Mouse (Mus musculus): Measurements from ENCODE around the gene Socs3. TPM values are rescaled to one million over a fixed set of nuclear protein-coding genes. Genes with fewer than 3 reads are reported as not detected.
A peak's percentile ranks its signal among the peaks of the same experiment; 100 is the strongest.

Socs3 gene
- polyA plus RNA-seq, 1 experiment from 2014 or later, result 14.9 TPM

DNA sequence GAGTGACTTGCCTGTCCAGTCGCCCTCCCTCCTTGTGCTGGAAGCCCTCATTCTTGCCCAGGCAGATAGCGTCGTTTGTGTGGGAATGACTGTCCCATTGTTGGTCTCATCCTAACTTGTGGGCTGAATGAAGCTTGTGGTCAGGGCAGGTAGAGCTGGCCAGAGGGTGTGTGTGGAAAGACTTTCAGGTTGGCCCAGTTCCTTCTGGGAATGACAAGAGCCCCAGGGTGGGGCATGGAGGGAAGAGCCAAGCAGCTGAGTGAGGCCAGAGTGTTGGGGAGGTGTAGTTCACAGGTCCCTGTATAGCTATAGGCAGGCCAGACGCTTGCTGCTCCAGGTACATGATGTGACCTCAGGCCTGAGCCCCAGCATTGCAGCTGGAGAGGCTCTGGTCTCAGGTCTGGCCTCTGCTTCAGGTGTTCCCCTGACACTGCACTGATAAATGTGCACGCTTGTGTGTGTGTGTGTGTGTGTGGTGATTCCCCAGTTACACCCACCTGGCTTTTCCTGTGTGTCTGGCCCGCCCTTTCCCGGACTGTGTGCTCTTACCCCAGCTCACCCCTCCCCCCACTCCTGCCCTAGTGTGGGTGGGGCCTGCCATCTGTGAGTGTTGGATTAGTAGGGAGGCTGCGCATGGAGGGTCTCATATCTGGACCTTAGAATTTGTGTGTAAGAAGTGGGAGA, 37.8 kb upstream of the Socs3 start:
- H3K27ac ChIP-seq, result 0 out of 2 replicates have a peak overlapping the region, but pooled peaks have one; percentile 41
- no peaks in the 10 kb centered on the region for H3K9me3 ChIP-seq
- H3K4me1 ChIP-seq (replicated peaks), result peaks cover 31% of the 10 kb centered on the region
- WGBS, result 60% methylated on average over 8 of the region's 8 CpGs
- H3K27me3 ChIP-seq, result no peaks in the 10 kb centered on the region
- no peak overlapping the region for H3K4me2 ChIP-seq
- H3K36me3 ChIP-seq, result peaks cover 67% of the 10 kb centered on the region
- no peak overlapping the region for H3K4me3 ChIP-seq (replicated peaks)
- no peak overlapping the region for H3K9ac ChIP-seq (replicated peaks)
- no peak for ATAC-seq (ENCODE audit: insufficient number of reproducible peaks, insufficient read depth, low FRiP score, low TSS enrichment, low read depth)

DNA sequence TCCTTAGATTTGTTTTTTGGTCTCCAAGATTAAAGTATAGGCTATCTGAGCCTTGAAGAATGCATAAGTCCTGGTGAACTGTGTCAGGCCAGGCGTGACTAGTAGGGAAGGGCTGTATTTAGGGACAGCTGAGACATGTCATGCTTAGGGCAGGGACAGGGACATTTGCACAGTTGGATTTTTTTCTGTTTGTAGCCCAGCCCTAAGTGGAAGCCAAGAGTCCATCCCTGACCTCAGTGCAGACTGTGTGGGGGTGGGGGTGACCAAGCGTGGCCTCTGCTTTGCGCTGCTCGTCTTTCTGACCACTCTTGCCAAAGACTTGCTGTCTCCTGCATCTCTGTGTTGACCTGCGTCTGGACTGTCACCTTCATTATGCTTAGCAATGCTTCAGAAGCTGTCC, 34.4 kb upstream of the Socs3 start:
- ATAC-seq (ENCODE audit: insufficient number of reproducible peaks, insufficient read depth, low FRiP score, low TSS enrichment, low read depth), result no peak
- Histone ChIP-seq H3K9me3 (no peaks in the 10 kb centered on the region), H3K4me1 (replicated peaks) (peaks cover 21% of the 10 kb centered on the region), H3K27me3 (no peaks in the 10 kb centered on the region), H3K4me2 (no peak overlapping the region), H3K36me3 (peaks cover 86% of the 10 kb centered on the region), H3K27ac (no peak overlapping the region), H3K4me3 (replicated peaks) (no peak overlapping the region), H3K9ac (replicated peaks) (no peak overlapping the region)
- WGBS, result 83% methylated on average over 5 of the region's 5 CpGs

GRCm38 (mm10) chr11:118003718-118004117, 33.9 kb upstream of the Socs3 start:
- no peak overlapping the region for H3K27ac ChIP-seq
- H3K9ac ChIP-seq (replicated peaks), result no peak overlapping the region
- H3K36me3 ChIP-seq, result peaks cover 88% of the 10 kb centered on the region
- H3K4me2 ChIP-seq, result no peak overlapping the region
- ATAC-seq (ENCODE audit: insufficient number of reproducible peaks, insufficient read depth, low FRiP score, low TSS enrichment, low read depth), result no peak
- H3K27me3 ChIP-seq, result no peaks in the 10 kb centered on the region
- WGBS, result 84% methylated on average over 5 of the region's 5 CpGs
- H3K9me3 ChIP-seq, result no peaks in the 10 kb centered on the region
- no peak overlapping the region for H3K4me3 ChIP-seq (replicated peaks)
- H3K4me1 ChIP-seq (replicated peaks), result peaks cover 16% of the 10 kb centered on the region

- WGBS, result 95% methylated on average over 14 of the region's 14 CpGs
- no peak for ATAC-seq (ENCODE audit: insufficient number of reproducible peaks, insufficient read depth, low FRiP score, low TSS enrichment, low read depth)
- H3K36me3 ChIP-seq, result peaks cover 92% of the 10 kb centered on the region
Observed at GRCm38 (mm10) chr11:118003176-118003575, 33.3 kb upstream of the Socs3 start.

DNA sequence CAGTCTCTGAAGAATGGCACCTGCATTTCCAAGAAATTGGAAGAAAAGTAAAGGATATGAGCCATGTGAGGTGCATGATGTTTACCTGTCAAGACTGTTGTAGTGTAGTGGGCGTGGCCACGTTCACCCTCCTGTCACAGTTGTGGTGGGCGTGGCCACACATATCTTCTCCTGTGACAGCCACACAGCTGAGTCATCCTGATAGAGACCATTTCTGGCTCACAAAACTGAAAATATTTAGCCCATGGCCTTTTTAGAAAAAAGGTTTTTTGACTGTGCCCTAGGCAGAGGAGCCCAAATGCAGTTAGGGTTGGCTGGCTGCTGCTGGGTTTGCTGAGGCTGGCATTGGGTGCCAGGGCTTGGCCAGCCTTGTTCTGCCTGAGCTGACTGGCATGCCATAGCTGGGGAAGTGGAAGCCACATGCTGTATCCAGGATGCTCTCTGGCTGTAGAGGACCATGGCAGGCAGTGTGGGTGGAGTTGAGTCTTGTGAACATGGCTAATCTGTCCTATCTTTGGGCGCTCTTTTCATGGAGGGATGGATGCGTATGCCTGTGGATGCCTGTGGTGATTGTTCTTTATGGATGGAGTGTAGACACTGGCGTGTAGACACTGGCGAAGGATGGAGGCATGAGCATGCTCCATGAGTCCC, 30.8 kb upstream of the Socs3 start:
- Histone ChIP-seq H3K4me2 (no peak overlapping the region), H3K4me3 (replicated peaks) (no peak overlapping the region), H3K4me1 (replicated peaks) (peaks cover 12% of the 10 kb centered on the region), H3K9me3 (no peaks in the 10 kb centered on the region), H3K36me3 (peaks cover 78% of the 10 kb centered on the region), H3K9ac (replicated peaks) (no peak overlapping the region), H3K27me3 (no peaks in the 10 kb centered on the region), H3K27ac (no peak overlapping the region)
- no peak for ATAC-seq (ENCODE audit: insufficient number of reproducible peaks, insufficient read depth, low FRiP score, low TSS enrichment, low read depth)
- 91% methylated on average over 7 of the region's 7 CpGs for WGBS

More at GRCm38 (mm10) chr11:118003176-118003575, 33.3 kb upstream of the Socs3 start:
- no peak overlapping the region for H3K4me3 ChIP-seq (replicated peaks)
- no peak overlapping the region for H3K4me2 ChIP-seq
- H3K4me1 ChIP-seq (replicated peaks), result peaks cover 10% of the 10 kb centered on the region
- no peak overlapping the region for H3K27ac ChIP-seq
- no peak overlapping the region for H3K9ac ChIP-seq (replicated peaks)
- no peaks in the 10 kb centered on the region for H3K9me3 ChIP-seq
- no peaks in the 10 kb centered on the region for H3K27me3 ChIP-seq

DNA sequence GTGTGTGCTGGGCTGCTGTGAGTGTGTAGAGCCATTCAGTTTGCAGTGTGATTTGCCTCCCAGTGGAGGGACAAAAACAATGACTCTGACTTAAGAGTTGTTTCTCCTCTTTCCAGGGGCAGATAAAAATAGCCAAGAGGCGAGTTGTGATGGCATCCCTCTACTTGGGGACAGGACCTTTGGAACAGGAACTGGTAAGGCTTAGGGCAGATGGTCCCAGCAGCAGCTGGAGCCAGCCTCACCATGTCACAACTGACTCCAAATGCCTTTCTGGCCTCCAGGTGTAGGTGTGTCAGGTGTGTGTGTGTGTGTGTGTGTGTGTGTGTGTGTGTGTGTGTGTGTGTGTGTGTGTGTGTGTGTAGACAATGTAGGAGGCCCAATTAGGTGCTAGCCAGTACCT, 30.2 kb upstream of the Socs3 start:
- ATAC-seq (ENCODE audit: insufficient number of reproducible peaks, insufficient read depth, low FRiP score, low TSS enrichment, low read depth), result no peak
- H3K4me3 ChIP-seq (replicated peaks), result no peak overlapping the region
- WGBS, result 61% methylated on average over 1 of the region's 1 CpGs
- H3K4me1 ChIP-seq (replicated peaks), result peaks cover 18% of the 10 kb centered on the region
- no peak overlapping the region for H3K4me2 ChIP-seq
- H3K36me3 ChIP-seq, result peaks cover 72% of the 10 kb centered on the region
- H3K9ac ChIP-seq (replicated peaks), result no peak overlapping the region
- H3K27ac ChIP-seq, result no peak overlapping the region
- no peaks in the 10 kb centered on the region for H3K27me3 ChIP-seq
- no peaks in the 10 kb centered on the region for H3K9me3 ChIP-seq

- H3K36me3 ChIP-seq, result peaks cover 65% of the 10 kb centered on the region
- H3K4me3 ChIP-seq (replicated peaks), result no peak overlapping the region
- H3K9me3 ChIP-seq, result no peaks in the 10 kb centered on the region
- no peak for ATAC-seq (ENCODE audit: insufficient number of reproducible peaks, insufficient read depth, low FRiP score, low TSS enrichment, low read depth)
- 91% methylated on average over 6 of the region's 6 CpGs for WGBS
- no peak overlapping the region for H3K27ac ChIP-seq
- H3K27me3 ChIP-seq, result no peaks in the 10 kb centered on the region
- H3K4me1 ChIP-seq (replicated peaks), result peaks cover 25% of the 10 kb centered on the region
- H3K4me2 ChIP-seq, result no peak overlapping the region
- no peak overlapping the region for H3K9ac ChIP-seq (replicated peaks)
Observed at GRCm38 (mm10) chr11:117999260-117999934, 29.6 kb upstream of the Socs3 start.

DNA sequence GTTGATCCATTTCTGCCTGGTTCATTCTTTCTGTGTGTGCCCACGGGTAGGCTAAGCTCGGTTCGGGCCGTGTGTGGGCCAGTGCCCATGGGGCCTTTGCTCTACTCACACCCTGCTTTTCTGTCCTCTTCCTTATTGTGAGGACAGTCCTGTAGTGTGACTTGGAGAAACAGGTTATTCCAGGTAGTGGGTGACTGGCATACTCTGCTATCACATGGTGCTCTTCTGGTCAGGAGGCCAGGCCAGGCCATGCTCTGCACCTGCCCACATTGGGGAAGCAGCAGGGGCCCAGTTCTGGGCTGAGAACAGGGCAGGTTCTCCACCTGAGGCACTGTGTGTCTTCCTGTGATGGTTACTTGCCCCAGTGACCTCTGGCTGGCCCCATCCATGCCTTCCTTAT, 28.5 kb upstream of the Socs3 start:
- no peaks in the 10 kb centered on the region for H3K9me3 ChIP-seq
- ATAC-seq (ENCODE audit: insufficient number of reproducible peaks, insufficient read depth, low FRiP score, low TSS enrichment, low read depth), result no peak
- H3K36me3 ChIP-seq, result peaks cover 55% of the 10 kb centered on the region
- WGBS, result 94% methylated on average over 4 of the region's 4 CpGs
- H3K4me1 ChIP-seq (replicated peaks), result peaks cover 35% of the 10 kb centered on the region
- H3K27ac ChIP-seq, result no peak overlapping the region
- H3K4me2 ChIP-seq, result no peak overlapping the region
- H3K4me3 ChIP-seq (replicated peaks), result no peak overlapping the region
- H3K27me3 ChIP-seq, result no peaks in the 10 kb centered on the region
- H3K9ac ChIP-seq (replicated peaks), result no peak overlapping the region

DNA sequence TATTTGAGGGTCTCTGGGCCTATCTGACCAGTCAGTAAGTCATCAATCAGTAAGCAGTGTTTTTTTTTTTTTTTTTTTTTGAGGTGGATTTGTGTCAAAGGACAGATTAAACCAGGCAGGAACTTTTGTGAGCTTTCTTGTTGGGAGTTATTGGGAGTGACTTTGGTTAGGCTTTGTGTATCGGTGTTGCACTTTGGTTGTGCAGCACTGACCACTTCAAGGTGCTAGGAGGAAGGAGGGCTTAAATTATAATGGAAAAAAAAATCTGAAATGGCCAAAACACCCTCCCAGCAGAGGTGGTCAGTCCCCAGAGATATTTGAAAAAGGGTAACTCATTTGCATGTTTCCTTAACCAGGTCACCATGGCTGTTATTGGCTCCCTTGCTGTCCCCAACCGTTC, 27.2 kb upstream of the Socs3 start:
- H3K9ac ChIP-seq (replicated peaks), result no peak overlapping the region
- H3K4me1 ChIP-seq (replicated peaks), result peaks cover 42% of the 10 kb centered on the region
- H3K27ac ChIP-seq, result no peak overlapping the region
- 96% methylated on average over 2 of the region's 2 CpGs for WGBS
- H3K36me3 ChIP-seq, result peaks cover 44% of the 10 kb centered on the region
- no peaks in the 10 kb centered on the region for H3K27me3 ChIP-seq
- no peak overlapping the region for H3K4me2 ChIP-seq
- ATAC-seq (ENCODE audit: insufficient number of reproducible peaks, insufficient read depth, low FRiP score, low TSS enrichment, low read depth), result no peak
- no peaks in the 10 kb centered on the region for H3K9me3 ChIP-seq
- H3K4me3 ChIP-seq (replicated peaks), result no peak overlapping the region

- H3K9me3 ChIP-seq, result no peaks in the 10 kb centered on the region
- peaks cover 34% of the 10 kb centered on the region for H3K36me3 ChIP-seq
- WGBS, result 22% methylated on average over 3 of the region's 3 CpGs
- no peak overlapping the region for H3K9ac ChIP-seq (replicated peaks)
- no peak for ATAC-seq (ENCODE audit: insufficient number of reproducible peaks, insufficient read depth, low FRiP score, low TSS enrichment, low read depth)
- H3K27ac ChIP-seq, result peak overlapping the region; percentile 76
- peak overlapping the region; percentile 15; the same call in 1 of the 2 replicates for H3K4me2 ChIP-seq
- no peak overlapping the region for H3K4me3 ChIP-seq (replicated peaks)
- peaks cover 42% of the 10 kb centered on the region for H3K4me1 ChIP-seq (replicated peaks)
- H3K27me3 ChIP-seq, result no peaks in the 10 kb centered on the region
Observed at GRCm38 (mm10) chr11:117996066-117996465, 26.2 kb upstream of the Socs3 start.

DNA sequence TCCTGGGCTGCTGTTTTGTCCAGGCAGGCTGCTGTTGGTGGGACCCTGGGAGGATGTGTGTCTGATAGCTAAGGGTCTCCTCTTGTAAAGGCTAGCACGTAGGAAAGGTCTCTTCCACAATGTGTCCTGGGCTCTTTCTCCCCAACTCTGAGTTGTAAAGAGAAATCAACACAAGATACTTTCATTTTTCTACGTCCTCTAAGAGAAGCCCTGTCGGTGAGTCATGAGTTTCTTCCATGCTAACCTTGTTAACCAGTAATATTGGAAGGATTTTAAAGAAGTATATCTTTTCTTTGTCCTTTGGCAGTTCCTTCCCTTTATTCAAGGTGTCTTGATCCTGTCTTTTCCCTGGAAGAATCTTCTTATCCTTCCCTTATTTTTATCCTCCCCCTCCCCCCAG, 25.8 kb upstream of the Socs3 start:
- no peak for ATAC-seq (ENCODE audit: insufficient number of reproducible peaks, insufficient read depth, low FRiP score, low TSS enrichment, low read depth)
- WGBS, result 55% methylated on average over 3 of the region's 3 CpGs
- Histone ChIP-seq H3K27me3 (no peaks in the 10 kb centered on the region), H3K9me3 (no peaks in the 10 kb centered on the region), H3K36me3 (peaks cover 30% of the 10 kb centered on the region), H3K9ac (replicated peaks) (no peak overlapping the region), H3K4me2 (peak overlapping the region; percentile 15; the same call in 1 of the 2 replicates), H3K4me1 (replicated peaks) (peaks cover 42% of the 10 kb centered on the region), H3K27ac (peak overlapping the region; percentile 76), H3K4me3 (replicated peaks) (no peak overlapping the region)

All from limb, embryonic 12.5 days (tissue).